Mouse (Mus musculus) neural tube, embryonic 11.5 days (tissue): Measurements from ENCODE around the gene Cmtm5. TPM values are rescaled to one million over a fixed set of nuclear protein-coding genes. Genes with fewer than 3 reads are reported as not detected.
"Not testable (repeated sequence)": the region's sequence is repeated elsewhere in the genome, so short reads cannot be mapped to it uniquely, and the experiment has no call there.

Experiments
- ATAC-seq: fragments of 200-750 bp; cut with Nextera tagmentation; 2 replicates; pipeline ENCODE4 v1.8.0; 2017; ENCODE audit warnings: moderate number of reproducible peaks, mild to moderate bottlenecking, moderate TSS enrichment, moderate library complexity; ENCODE audit not compliant: insufficient read depth, low FRiP score, low TSS enrichment
- DNase-seq: peaks from one replicate; pipeline ENCODE4 v3.0.0-alpha.2; 2015; ENCODE audit warnings: low spot score
- H3K27ac ChIP-seq: fragments of 300-500 bp; sonication (generic); 2 replicates; pipeline ENCODE4 v1.5.1; 2014; ENCODE audit warnings: low read depth, mild to moderate bottlenecking, low read length
- H3K27me3 ChIP-seq: fragments of 300-500 bp; sonication (generic); 2 replicates; pipeline ENCODE4 v1.6.1; 2014; ENCODE audit warnings: mild to moderate bottlenecking, low read length, mixed read lengths; ENCODE audit not compliant: control insufficient read depth, insufficient read depth
- H3K36me3 ChIP-seq: fragments of 300-500 bp; sonication (generic); 2 replicates; pipeline ENCODE4 v1.6.1; 2014; ENCODE audit warnings: mild to moderate bottlenecking, low read length, moderate library complexity, mixed read lengths; ENCODE audit not compliant: control insufficient read depth, insufficient read depth
- H3K4me1 ChIP-seq: fragments of 300-500 bp; sonication (generic); 2 replicates; pipeline ENCODE4 v1.6.1; 2014; ENCODE audit warnings: low read length, mixed read lengths; ENCODE audit not compliant: control insufficient read depth, insufficient read depth
- H3K4me2 ChIP-seq: fragments of 300-500 bp; sonication (generic); 2 replicates; pipeline ENCODE4 v1.6.1; 2014; ENCODE audit warnings: low read depth, mild to moderate bottlenecking, moderate library complexity
- H3K4me3 ChIP-seq: fragments of 300-500 bp; sonication (generic); 2 replicates; pipeline ENCODE4 v1.5.1; 2014; ENCODE audit warnings: low read depth, low read length
- H3K9ac ChIP-seq: fragments of 300-500 bp; sonication (generic); 2 replicates; pipeline ENCODE4 v1.6.1; 2014; ENCODE audit warnings: mild to moderate bottlenecking, low read length
- H3K9me3 ChIP-seq: fragments of 300-500 bp; sonication (generic); 2 replicates; pipeline ENCODE4 v1.6.1; 2016; ENCODE audit warnings: low read length; ENCODE audit not compliant: control insufficient read depth
- WGBS: fragments of 180-500 bp; shearing (Covaris S2); extraction: QIAGEN DNeasy Blood & Tissue Kit; methylation state at CpG from one replicate; pipeline ENCODE4 v1.1.7; 2014; 5-methylcytosine and 5-hydroxymethylcytosine counted together
- polyA plus RNA-seq: library from polyadenylated mRNA; unstranded; fragments of >200 nt; fragmentation: Nextera tagmentation; extraction: Ambion mirVana; gene quantifications from 2 replicates; pipeline ENCODE4 v1.2.1, GENCODE M21; 2014

Gene Cmtm5
- polyA plus RNA-seq, 1 experiment from 2014 or later: 4.5 TPM

DNA sequence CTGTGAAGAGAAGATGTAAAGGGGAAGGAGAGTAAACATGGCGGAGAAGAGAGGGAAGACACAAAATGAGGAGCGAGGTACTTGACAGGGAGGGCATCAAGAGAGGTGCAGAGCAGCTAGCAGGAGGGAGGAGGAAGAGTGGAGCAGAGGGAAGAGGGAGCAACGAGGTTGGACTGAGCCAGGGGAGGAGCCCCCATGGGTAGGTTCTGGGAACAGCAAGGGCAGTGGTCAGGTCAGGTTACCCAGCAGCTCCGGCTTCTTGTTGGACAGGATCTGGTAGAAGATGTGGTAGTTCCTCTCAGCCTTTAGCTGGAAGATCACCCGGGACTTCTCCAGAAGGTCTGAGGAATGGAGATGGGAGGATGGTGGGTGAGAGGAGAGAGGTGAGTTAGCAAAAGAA, 25.4 kb downstream of the Cmtm5 start:
- Histone ChIP-seq H3K4me2 (no peak overlapping the region), H3K4me3 (no peak overlapping the region), H3K4me1 (no peaks in the 10 kb centered on the region), H3K9me3 (no peaks in the 10 kb centered on the region), H3K9ac (no peak overlapping the region), H3K36me3 (no peaks in the 10 kb centered on the region), H3K27ac (no peak overlapping the region), H3K27me3 (no peaks in the 10 kb centered on the region)
- ATAC-seq: no peak
- 81% methylated on average over 5 of the region's 5 CpGs for WGBS
- no peak for DNase-seq

DNA sequence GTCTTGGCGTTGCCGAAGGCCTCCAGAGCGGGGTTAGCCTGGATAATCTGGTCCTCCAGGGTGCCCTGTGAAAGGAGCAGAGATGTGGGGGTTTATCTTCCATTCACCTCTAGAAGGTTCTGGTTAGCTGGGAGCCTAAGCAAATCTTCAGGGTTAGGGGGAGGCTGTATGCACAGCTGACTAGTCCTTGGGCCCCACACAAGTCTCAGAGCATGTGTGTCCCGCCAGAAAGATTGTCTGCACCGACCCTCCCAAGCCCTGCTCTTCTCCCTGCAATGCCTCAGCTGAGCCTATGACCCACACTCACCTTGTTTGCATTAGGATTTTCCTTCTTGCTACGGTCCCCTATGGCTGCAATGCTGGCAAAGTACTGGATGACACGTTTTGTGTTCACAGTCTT, 26.7 kb downstream of the Cmtm5 start:
- no peaks in the 10 kb centered on the region for H3K4me1 ChIP-seq
- no peaks in the 10 kb centered on the region for H3K9me3 ChIP-seq
- H3K9ac ChIP-seq: no peak overlapping the region
- DNase-seq (no peak), ATAC-seq (no peak)
- no peak overlapping the region for H3K4me3 ChIP-seq
- 85% methylated on average over 7 of the region's 7 CpGs for WGBS
- H3K4me2 ChIP-seq: no peak overlapping the region
- no peaks in the 10 kb centered on the region for H3K36me3 ChIP-seq
- no peaks in the 10 kb centered on the region for H3K27me3 ChIP-seq
- H3K27ac ChIP-seq: no peak overlapping the region

DNA sequence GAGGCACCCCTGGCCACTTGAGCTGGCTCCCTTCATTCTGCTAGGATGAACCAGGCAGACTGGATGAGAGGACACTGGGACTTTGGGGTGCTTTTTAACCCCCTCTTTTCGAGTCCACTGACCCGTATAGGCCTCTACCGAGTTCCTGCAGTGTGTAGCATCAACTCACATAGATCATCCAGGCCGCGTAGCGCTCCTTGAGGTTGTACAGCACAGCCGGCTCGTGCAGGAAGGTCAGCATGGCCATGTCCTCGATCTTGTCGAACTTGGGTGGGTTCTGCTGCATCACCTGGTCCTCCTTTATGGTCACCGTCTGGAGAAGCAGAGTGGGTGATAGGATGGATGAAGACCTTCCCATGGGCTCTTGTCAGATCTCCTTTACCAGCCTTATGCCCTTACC, 27.7 kb downstream of the Cmtm5 start:
- H3K27ac ChIP-seq: no peak overlapping the region
- H3K9me3 ChIP-seq: no peaks in the 10 kb centered on the region
- WGBS: 88% methylated on average over 11 of the region's 11 CpGs
- no peaks in the 10 kb centered on the region for H3K4me1 ChIP-seq
- H3K36me3 ChIP-seq: no peaks in the 10 kb centered on the region
- H3K4me3 ChIP-seq: no peak overlapping the region
- DNase-seq (no peak), ATAC-seq (no peak)
- H3K9ac ChIP-seq: no peak overlapping the region
- H3K27me3 ChIP-seq: no peaks in the 10 kb centered on the region
- H3K4me2 ChIP-seq: no peak overlapping the region

DNA sequence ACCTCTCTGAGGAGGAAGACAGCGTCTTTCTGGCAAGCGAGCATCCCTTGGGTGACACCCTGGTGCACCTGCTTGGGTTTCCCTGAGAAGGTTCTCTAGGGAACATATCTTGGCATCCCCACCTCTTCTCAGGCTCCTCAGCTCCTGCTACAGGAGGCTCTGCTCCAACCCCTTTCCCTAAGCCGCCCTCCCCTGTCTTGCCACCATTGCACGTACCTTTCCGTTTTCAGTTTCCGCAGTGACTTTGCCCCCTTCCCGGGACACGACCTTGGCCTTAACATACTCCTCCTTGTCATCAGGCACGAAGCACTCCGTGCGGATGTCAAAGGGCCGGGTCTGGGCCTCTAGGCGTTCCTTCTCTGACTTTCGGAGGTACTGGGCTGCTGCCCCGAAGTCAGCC, 29.0 kb downstream of the Cmtm5 start:
- Histone ChIP-seq H3K36me3 (no peaks in the 10 kb centered on the region), H3K4me2 (no peak overlapping the region), H3K4me1 (no peaks in the 10 kb centered on the region), H3K9ac (no peak overlapping the region), H3K4me3 (no peak overlapping the region), H3K27ac (no peak overlapping the region), H3K9me3 (no peaks in the 10 kb centered on the region), H3K27me3 (no peaks in the 10 kb centered on the region)
- 90% methylated on average over 15 of the region's 15 CpGs for WGBS
- no peak for ATAC-seq
- DNase-seq: no peak

DNA sequence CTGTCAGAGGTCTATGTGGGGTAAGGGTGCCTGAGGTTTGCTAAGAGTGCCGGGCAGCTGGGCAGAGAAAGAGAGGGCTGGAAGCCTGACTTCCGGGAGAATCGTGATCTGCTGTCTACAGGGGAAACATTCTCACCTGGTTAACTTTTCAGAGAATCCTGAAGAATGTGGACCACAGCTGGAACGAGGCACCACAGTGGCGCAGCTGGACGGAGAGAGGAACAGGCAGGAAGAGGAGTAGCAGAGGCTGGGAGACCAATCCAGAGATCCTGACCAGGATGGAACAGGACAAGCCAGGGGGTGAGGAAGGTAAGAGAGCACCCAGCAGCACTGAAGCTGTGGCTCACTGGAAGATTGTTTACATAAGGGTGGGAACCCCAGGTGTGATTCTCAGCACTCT, 29.6 kb downstream of the Cmtm5 start:
- Histone ChIP-seq H3K4me2 (no peak overlapping the region), H3K9me3 (no peaks in the 10 kb centered on the region), H3K9ac (no peak overlapping the region), H3K4me3 (no peak overlapping the region), H3K36me3 (no peaks in the 10 kb centered on the region), H3K4me1 (no peaks in the 10 kb centered on the region), H3K27me3 (no peaks in the 10 kb centered on the region), H3K27ac (no peak overlapping the region)
- no peak for DNase-seq
- no peak for ATAC-seq
- WGBS: 78% methylated on average over 6 of the region's 6 CpGs

DNA sequence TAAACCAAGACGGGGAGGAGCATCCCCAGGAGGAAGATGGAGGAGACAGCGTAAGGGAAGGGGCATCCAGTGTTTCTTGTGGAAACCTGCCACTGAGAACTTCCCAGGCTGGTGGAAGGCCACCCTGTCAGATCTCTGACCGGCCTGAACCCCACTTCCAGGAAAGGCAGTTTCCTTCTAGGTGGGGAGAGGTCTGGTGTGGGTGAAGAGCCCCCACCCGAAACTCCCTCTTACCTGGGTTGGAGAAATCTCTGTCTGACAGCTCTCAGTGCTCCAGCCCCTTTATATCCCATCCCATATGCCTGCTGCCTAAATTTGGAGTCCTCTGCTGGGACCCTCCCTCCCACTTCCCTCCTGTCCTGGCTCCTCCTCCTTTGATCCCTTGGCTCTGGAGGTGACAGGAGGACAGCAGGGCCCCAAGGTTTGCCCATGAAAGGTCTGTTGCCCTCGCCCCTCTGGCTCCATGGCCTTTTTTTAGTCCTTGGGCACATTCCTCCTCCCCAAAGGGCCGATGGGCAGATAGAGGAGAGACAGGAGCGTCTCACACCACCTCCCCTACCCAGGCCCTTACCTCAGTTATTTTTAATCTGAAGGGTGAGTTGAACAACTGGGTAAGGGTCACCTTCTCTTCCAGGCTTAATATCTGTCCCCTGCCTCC, 30.4 kb downstream of the Cmtm5 start, which contains the start of gene Myh6:
Gene Myh6, minus strand, starts transcription at position 608 of the 658 bp plus-strand sequence.
- Histone ChIP-seq H3K27me3 (no peaks in the 10 kb centered on the region), H3K4me3 (no peak within 1 kb of the TSS), H3K9me3 (no peaks in the 10 kb centered on the region), H3K9ac (no peak within 1 kb of the TSS), H3K4me1 (no peaks in the 10 kb centered on the region), H3K36me3 (no peaks in the 10 kb centered on the region), H3K27ac (no peak within 1 kb of the TSS), H3K4me2 (no peak within 1 kb of the TSS)
- WGBS: 67% methylated on average over 7 of the region's 7 CpGs
- ATAC-seq: no peak
- no peak for DNase-seq

DNA sequence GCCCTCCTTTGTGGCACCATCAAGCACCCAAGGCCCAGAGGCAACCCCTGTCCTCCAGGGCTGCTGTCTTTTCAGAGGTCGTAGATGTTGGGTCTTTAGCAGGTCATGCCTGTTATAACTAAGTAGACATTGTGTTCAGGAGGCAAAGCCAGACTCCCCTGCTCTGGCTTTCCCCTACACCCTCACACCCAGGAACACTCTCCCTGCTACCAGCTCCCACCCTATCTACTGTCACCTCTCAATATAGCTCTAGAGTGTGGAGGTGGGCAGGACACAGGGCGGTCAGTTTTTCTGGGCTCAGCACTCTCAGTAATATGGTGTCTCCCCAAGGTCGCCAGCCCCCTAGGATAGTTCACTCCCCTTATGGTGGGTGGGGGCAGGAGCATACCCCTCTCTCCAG, 31.8 kb downstream of the Cmtm5 start:
- Histone ChIP-seq H3K4me3 (no peak overlapping the region), H3K27me3 (no peaks in the 10 kb centered on the region), H3K4me1 (no peaks in the 10 kb centered on the region), H3K9ac (no peak overlapping the region), H3K4me2 (no peak overlapping the region), H3K9me3 (no peaks in the 10 kb centered on the region), H3K36me3 (no peaks in the 10 kb centered on the region), H3K27ac (no peak overlapping the region)
- ATAC-seq (no peak), DNase-seq (no peak)
- WGBS: 82% methylated on average over 3 of the region's 3 CpGs

DNA sequence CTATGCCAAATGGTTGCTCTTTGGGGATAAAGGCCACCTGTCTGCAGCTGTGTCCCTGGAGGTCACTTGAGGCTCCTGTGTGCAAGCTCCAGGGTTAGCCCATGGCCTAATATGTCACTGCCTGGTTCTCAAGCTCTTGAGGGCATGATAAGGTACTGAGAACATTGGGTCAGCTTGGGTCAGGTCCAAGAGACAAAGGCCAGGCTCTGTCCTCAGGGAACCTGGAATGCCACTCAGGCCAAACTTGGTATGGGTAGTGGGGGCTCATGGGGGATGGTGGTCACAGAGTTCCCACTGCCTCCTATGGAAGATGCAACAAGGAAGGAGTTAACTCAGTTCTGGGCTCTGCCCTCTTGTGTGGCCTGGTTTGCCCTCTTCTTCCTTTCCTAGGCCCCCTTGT, 32.3 kb downstream of the Cmtm5 start:
- no peaks in the 10 kb centered on the region for H3K27me3 ChIP-seq
- H3K9ac ChIP-seq: no peak overlapping the region
- no peak overlapping the region for H3K4me2 ChIP-seq
- DNase-seq (no peak), ATAC-seq (no peak)
- no peaks in the 10 kb centered on the region for H3K36me3 ChIP-seq
- no peak overlapping the region for H3K27ac ChIP-seq
- no peak overlapping the region for H3K4me3 ChIP-seq
- H3K4me1 ChIP-seq: no peaks in the 10 kb centered on the region
- no peaks in the 10 kb centered on the region for H3K9me3 ChIP-seq

DNA sequence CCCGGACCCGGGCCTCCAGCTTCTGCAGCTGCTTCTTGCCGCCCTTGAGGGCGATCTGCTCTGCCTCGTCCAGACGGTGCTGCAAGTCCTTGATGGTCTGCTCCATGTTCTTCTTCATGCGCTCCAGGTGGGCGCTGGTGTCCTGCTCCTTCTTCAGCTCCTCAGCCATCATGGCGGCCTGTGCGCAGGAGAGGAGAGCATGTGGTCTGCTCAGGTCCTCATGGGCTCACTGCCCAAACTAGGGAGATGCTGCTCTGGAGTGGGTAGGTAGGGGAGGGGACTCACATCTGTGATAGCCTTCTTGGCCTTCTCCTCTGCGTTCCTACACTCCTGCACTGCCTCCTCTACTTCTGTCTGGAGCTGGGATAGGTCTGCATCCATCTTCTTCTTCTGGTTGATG, 36.7 kb downstream of the Cmtm5 start:
- not testable (repeated sequence) for H3K4me1 ChIP-seq, H3K9me3 ChIP-seq, H3K27me3 ChIP-seq, H3K4me2 ChIP-seq, H3K27ac ChIP-seq, H3K36me3 ChIP-seq, H3K4me3 ChIP-seq, DNase-seq, H3K9ac ChIP-seq, ATAC-seq
- WGBS: 93% methylated on average over 6 of the region's 11 CpGs
